Mouse (Mus musculus) stomach, postnatal 0 days (tissue): ENCODE measurements at regions not wholly inside any gene's neighbourhood (a gene's known extent, or its start where the extent isn't known, plus 50 kb on each side); places are given as distances from the start of the nearest gene placed in this dataset.
"Not testable (repeated sequence)": the region's sequence is repeated elsewhere in the genome, so short reads cannot be mapped to it uniquely, and the experiment has no call there.

Experiments
- ATAC-seq: fragments of 200-750 bp; cut with Nextera tagmentation; 2 replicates; pipeline ENCODE4 v1.8.0; 2017; ENCODE audit not compliant: low FRiP score, low TSS enrichment
- DNase-seq: peaks from one replicate; pipeline ENCODE4 v3.0.0-alpha.2; 2016; ENCODE audit warnings: low spot score
- H3K27ac ChIP-seq: fragments of 300-500 bp; sonication (generic); replicated peaks from 2 replicates; pipeline ENCODE4 v1.5.1; 2014; ENCODE audit warnings: mild to moderate bottlenecking, control low read depth
- H3K27me3 ChIP-seq: fragments of 300-500 bp; sonication (generic); 2 replicates; pipeline ENCODE4 v1.6.1; 2014; ENCODE audit warnings: low read length; ENCODE audit not compliant: control insufficient read depth, insufficient read depth
- H3K36me3 ChIP-seq: fragments of 300-500 bp; sonication (generic); 2 replicates; pipeline ENCODE4 v1.6.1; 2014; ENCODE audit warnings: low read length, mixed read lengths; ENCODE audit not compliant: control insufficient read depth, insufficient read depth
- H3K4me1 ChIP-seq: fragments of 300-500 bp; sonication (generic); replicated peaks from 2 replicates; pipeline ENCODE4 v1.6.1; 2014; ENCODE audit warnings: antibody characterized with exemption; ENCODE audit not compliant: control insufficient read depth, insufficient read depth
- H3K4me2 ChIP-seq: fragments of 300-500 bp; sonication (generic); replicated peaks from 2 replicates; pipeline ENCODE4 v1.6.1; 2014; ENCODE audit warnings: low read depth, mild to moderate bottlenecking, control low read depth, moderate library complexity
- H3K4me3 ChIP-seq: fragments of 300-500 bp; sonication (generic); 2 replicates; pipeline ENCODE4 v1.5.1; 2014; ENCODE audit warnings: low read depth, low read length, control low read depth
- H3K9ac ChIP-seq: fragments of 300-500 bp; sonication (generic); 2 replicates; pipeline ENCODE4 v1.6.1; 2014; ENCODE audit warnings: mild to moderate bottlenecking, low read length, control low read depth, mixed read lengths
- H3K9me3 ChIP-seq: fragments of 300-500 bp; sonication (generic); 2 replicates; pipeline ENCODE4 v1.6.1; 2016; ENCODE audit warnings: low read length; ENCODE audit not compliant: control insufficient read depth
- WGBS: fragments of 180-500 bp; shearing (Covaris S2); extraction: QIAGEN DNeasy Blood & Tissue Kit; methylation state at CpG from one replicate; pipeline ENCODE4 v1.1.7; 2014; 5-methylcytosine and 5-hydroxymethylcytosine counted together

DNA sequence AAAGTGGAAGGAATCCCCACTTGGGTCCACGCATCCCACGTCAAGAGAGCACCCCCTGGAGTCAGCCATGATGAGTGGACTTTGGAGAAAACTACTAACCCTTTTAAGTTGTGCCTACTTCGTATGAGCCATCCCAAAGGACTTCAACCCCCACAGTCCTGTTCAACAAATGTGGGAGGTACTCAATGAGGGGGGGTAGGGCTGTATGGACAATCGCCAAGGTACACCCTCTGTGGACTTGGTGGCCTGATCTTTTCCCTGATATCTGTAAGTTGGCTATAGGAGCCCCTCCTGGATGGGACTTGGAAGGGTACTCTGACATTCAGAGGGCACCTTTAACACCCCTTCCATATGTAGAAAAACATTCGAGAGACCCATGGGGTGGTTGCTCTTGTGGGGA lies 256.5 kb upstream of the Olfr161 start:
- not testable (repeated sequence) for H3K27me3 ChIP-seq, DNase-seq, H3K9ac ChIP-seq, H3K4me1 ChIP-seq, H3K9me3 ChIP-seq, H3K36me3 ChIP-seq, H3K4me2 ChIP-seq, H3K27ac ChIP-seq, ATAC-seq, H3K4me3 ChIP-seq
- 74% methylated on average over 3 of the region's 5 CpGs for WGBS

GRCm38 (mm10) chr16:3343372-3343771 lies 247.5 kb upstream of the Olfr161 start:
- not testable (repeated sequence) for H3K27ac ChIP-seq, H3K36me3 ChIP-seq, H3K4me3 ChIP-seq, H3K4me1 ChIP-seq, ATAC-seq, H3K27me3 ChIP-seq, H3K9ac ChIP-seq, DNase-seq, H3K9me3 ChIP-seq, H3K4me2 ChIP-seq
- WGBS = 19% methylated on average over 4 of the region's 4 CpGs

- not testable (repeated sequence) for H3K4me1 ChIP-seq, H3K4me2 ChIP-seq, DNase-seq, H3K36me3 ChIP-seq, H3K27me3 ChIP-seq, H3K9me3 ChIP-seq, H3K9ac ChIP-seq, H3K27ac ChIP-seq, H3K4me3 ChIP-seq
- no CpG with 5 or more reads among the region's 1 CpGs for WGBS
- peak; percentile 53; the same call in 1 of the 2 replicates for ATAC-seq
Observed at GRCm38 (mm10) chr16:3344725-3345380, 246.0 kb upstream of the Olfr161 start.

- H3K9me3 ChIP-seq, H3K27ac ChIP-seq, DNase-seq, H3K36me3 ChIP-seq, H3K9ac ChIP-seq, H3K4me2 ChIP-seq, H3K4me3 ChIP-seq, ATAC-seq, H3K27me3 ChIP-seq, H3K4me1 ChIP-seq: not testable (repeated sequence)
- 50% methylated on average over 1 of the region's 4 CpGs for WGBS
Observed at GRCm38 (mm10) chr16:3349382-3349781, 241.5 kb upstream of the Olfr161 start.

- peak; percentile 71 for ATAC-seq
- not testable (repeated sequence) for DNase-seq
Observed at GRCm38 (mm10) chr16:3349850-3350547, 240.8 kb upstream of the Olfr161 start.

DNA sequence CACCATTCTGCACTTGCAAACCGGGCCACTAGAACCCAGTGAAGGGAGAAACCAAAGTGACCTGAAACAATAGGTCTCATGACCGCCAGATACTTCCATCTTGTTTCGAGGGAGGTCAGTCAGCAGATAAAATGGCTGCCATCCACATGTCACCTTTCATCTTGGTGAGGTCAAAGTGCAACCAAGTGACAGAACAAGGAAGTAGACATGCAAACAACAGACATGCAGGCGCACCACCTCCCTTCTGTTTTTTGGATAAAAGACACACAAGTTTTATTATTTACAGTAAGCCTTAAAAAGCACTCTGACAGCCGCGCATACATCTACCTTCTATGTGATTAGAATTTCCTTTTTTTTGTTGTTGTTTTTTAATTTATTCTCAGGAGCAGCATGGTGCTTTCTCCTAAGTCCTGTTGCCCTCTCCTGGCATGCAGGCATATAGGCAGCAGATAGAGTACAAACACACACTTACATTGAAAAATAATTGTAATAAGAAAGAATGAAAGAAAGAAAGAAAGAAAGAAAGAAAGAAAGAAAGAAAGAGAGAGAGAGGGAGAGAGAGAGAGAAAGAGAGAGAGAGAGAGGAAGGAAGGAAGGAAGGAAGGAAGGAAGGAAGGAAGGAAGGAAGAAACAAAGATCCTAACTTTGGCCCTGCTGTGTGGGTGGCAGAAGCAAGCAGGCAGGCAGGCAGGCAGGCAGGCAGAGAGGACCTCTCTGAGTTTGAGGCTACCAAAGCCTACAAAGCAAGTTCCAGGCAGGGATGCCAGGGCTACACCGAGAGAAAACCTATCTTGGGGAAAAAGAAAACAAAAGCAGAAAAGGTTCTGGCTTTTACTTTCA lies 240.0 kb upstream of the Olfr161 start:
- DNase-seq (peak; percentile 13), ATAC-seq (peak; percentile 94)
- 80% methylated on average over 6 of the region's 7 CpGs for WGBS
- not testable (repeated sequence) for H3K9ac ChIP-seq, H3K27me3 ChIP-seq, H3K36me3 ChIP-seq, H3K4me1 ChIP-seq, H3K4me3 ChIP-seq, H3K27ac ChIP-seq, H3K9me3 ChIP-seq, H3K4me2 ChIP-seq

More at GRCm38 (mm10) chr16:3349850-3350547, 240.8 kb upstream of the Olfr161 start:
- 38% methylated on average over 2 of the region's 4 CpGs for WGBS
- not testable (repeated sequence) for H3K36me3 ChIP-seq, H3K4me2 ChIP-seq, H3K9me3 ChIP-seq, H3K4me3 ChIP-seq, H3K27me3 ChIP-seq, H3K27ac ChIP-seq, H3K4me1 ChIP-seq, H3K9ac ChIP-seq

GRCm38 (mm10) chr16:3351508-3352046 lies 239.3 kb upstream of the Olfr161 start:
- H3K4me1 ChIP-seq, H3K36me3 ChIP-seq, H3K9me3 ChIP-seq, DNase-seq, H3K9ac ChIP-seq, H3K27ac ChIP-seq, H3K4me2 ChIP-seq, H3K27me3 ChIP-seq, H3K4me3 ChIP-seq: not testable (repeated sequence)
- ATAC-seq = peak; percentile 85; the same call in 1 of the 2 replicates
- 72% methylated on average over 3 of the region's 3 CpGs for WGBS
